Mouse (Mus musculus): ENCODE measurements around the gene Gm13279.
A peak's percentile ranks its signal among the peaks of the same experiment; 100 is the strongest.
"Not testable (repeated sequence)": the region's sequence is repeated elsewhere in the genome, so short reads cannot be mapped to it uniquely, and the experiment has no call there.

The Gm13279 gene

GRCm38 (mm10) chr4:88799365-88799764 lies 2.2 kb downstream of the Gm13279 start, which contains the start of gene Gm13285:
TSS of gene Gm13285 (plus strand) at chr4:88799665.
- DNase-seq, result not testable (repeated sequence)

DNA sequence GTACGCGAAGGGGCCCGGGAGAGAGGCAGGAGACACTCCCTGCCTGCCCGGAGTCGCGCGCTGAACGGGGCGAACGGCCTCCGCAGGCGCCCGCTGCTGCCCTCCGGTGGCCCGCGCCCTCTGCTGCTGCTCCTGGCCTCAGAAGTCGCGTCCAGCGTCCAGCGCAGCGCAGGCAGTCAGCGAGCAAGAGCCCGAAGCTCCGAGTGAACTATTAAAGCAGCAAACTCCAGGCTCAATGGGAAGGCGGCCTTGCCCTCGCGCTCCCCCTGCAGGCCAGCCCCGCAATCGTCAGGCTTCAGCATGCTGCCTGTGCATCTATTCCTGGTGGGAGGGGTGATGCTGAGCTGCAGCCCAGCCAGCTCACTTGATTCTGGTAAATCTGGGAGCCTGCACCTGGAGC lies 5.8 kb downstream of the Gm13279 start, which contains the start of gene Gm13287:
Gene Gm13287 (plus strand): TSS at position 301 of the 400 bp plus-strand sequence.
- DNase-seq, result not testable (repeated sequence)

DNA sequence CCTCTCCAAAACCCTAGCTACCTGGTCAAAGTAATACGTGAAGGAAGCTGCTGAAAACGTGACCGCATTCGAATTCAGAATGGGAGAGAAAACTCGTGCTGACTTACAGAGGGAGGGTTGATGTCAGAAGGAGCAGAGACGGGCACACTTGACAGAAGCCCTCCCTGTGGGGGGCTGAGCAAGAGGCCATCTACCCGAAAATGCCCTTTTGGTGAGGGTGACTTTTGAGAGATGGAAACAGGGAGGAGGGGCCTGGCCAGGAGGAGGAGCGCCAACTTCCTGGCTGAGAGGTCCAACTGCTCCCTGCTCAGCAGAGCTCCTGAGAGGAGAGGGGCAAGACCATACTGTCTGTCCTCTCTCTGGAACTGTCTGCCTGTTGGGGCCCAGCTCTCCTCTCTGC lies 8.0 kb downstream of the Gm13279 start, which contains the start of gene Gm13288:
Gene Gm13288 (plus strand): TSS at position 301 of the 400 bp plus-strand sequence.
- not testable (repeated sequence) for DNase-seq

- DNase-seq, result peak; percentile 39
Measured at GRCm38 (mm10) chr4:88805761-88806160, 8.6 kb downstream of the Gm13279 start.

DNA sequence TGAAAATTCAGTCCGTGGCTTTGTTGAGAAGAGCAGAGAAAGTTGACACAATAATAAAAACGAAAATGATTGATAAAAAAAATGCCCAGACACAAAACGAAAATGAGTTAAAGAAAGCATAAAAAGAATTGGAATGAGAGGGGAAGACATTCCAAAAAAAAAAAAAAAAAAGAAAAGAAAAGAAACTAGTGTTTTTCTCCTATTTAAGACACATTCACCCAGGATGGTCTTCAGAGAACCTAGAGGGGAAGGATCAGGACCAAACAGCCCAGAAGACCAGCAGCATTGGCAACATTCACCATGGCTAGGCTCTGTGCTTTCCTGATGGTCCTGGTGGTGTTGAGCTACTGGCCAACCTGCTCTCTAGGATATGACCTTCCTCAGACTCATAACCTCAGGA lies 18.7 kb downstream of the Gm13279 start, which contains the start of gene Ifna7:
Gene Ifna7 (plus strand): TSS at position 301 of the 400 bp plus-strand sequence.
- no peak for DNase-seq

DNA sequence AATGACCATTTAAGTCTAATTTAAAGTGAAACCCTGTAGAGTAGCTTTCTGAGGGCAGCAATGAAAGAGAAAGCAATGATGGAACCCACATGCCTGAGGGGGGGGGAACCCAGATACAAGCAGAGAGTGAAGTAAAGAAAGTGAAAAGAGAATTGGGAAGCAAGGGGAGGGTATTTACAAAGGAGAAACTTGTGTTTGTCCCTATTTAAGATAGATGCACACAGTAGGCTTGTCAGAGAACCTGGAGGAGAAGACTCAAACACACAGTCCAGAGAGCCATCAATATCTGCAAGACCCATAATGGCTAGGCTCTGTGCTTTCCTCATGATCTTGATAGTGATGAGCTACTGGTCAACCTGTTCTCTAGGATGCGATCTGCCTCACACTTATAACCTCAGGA lies 22.5 kb downstream of the Gm13279 start, which contains the start of gene Ifna11:
Gene Ifna11 (plus strand): TSS at position 301 of the 400 bp plus-strand sequence.
- DNase-seq, result no peak

DNA sequence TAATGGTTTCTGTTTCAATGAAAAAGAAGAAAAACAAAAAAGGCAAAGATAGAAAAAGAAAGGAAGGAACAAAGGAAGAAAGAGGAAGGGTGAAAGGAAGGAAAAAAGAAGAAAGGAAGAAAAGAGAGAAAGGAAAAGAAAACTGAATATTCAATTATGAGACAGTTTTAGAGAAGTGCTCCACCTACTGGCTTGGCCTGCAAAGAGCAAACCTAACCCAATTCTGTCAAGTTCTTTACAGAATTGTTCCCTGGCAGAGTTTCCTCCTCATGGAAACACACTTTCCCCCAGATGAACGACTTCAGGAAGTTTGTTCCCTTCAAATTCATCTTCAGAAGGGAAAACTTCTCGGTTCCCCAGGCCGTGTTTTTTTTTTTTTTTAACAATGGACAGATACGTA lies 25.8 kb downstream of the Gm13279 start:
- no peak for DNase-seq

DNA sequence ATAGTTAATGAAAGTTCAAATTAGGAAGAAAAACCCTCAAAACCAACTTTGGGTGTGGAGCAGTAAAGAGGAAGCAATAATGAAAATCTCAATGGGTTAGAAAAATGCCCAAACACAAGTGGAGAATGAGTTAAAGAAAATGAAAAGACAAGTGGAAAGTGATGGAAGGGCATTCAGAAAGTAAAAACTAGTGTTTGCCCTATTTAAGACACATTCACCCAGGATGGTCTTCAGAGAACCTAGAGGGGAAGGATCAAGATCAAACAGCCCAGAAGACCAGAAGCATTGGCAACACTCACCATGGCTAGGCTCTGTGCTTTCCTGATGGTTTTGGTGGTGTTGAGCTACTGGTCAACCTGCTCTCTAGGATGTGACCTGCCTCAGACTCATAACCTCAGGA lies 29.9 kb downstream of the Gm13279 start, which contains the start of gene Ifna6:
Gene Ifna6 (plus strand): TSS at position 301 of the 400 bp plus-strand sequence.
- DNase-seq, result not testable (repeated sequence)

DNA sequence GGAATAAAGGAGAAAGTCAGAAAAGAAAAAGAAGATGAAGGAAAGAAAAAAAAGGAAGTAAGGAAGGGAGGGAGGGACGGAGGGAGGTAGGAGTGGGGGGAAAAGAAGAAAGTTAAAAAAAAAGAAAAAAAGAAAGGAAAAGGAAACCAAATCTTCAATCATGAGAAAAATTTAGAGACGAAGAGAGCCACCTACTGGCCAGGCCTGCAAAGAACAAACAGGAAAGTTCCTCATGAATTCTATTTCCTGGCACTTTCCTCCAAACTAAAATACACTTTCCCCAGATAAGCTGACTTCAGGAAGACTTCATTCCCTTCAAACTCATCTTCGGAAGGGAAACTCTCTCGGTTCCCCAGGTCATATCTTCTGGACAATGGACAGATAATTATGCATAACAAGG lies 33.3 kb downstream of the Gm13279 start:
- DNase-seq, result no peak

- DNase-seq, result not testable (repeated sequence)
Measured at GRCm38 (mm10) chr4:88835225-88835624, 38.0 kb downstream of the Gm13279 start, which contains the start of gene Ifna5. TSS of gene Ifna5 (plus strand) at chr4:88835525.

DNA sequence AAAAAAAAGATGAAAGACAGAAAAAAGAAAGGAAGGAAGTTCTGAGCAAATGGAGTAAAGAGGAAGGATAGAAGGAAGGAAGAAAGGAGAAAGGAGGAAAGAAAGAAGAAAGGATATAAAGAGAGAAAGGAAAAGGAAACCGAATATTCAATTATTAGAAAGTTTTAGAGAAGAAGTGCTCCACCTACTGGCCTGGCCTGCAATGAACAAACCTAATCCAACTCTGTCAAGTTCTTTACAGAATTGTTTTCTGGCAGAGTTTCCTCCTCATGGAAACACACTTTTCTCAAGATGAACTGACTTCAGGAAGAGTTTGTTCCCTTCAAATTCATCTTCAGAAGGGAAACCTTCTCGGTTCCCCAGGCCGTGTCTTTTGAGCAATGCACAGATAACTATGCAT lies 41.6 kb downstream of the Gm13279 start:
- DNase-seq, result no peak

DNA sequence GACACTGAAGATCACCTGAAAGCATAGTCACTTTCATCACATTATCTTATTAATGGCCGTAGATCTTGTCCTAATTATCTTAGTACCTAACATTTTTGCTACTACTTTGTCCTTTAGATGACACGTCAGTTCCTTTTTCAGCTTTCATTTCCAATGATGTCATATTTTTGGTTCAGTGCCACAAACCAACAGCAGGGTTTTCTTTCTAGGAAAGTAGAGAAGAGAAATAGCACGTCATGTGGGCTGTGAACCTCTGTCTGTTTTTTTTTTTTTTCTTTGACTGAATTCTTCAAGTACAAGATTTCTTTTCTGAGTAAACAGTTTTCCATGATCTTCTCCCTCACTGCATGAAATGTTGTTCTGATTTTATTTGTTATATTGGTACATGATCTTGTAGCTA lies 42.9 kb downstream of the Gm13279 start:
- DNase-seq, result no peak

DNA sequence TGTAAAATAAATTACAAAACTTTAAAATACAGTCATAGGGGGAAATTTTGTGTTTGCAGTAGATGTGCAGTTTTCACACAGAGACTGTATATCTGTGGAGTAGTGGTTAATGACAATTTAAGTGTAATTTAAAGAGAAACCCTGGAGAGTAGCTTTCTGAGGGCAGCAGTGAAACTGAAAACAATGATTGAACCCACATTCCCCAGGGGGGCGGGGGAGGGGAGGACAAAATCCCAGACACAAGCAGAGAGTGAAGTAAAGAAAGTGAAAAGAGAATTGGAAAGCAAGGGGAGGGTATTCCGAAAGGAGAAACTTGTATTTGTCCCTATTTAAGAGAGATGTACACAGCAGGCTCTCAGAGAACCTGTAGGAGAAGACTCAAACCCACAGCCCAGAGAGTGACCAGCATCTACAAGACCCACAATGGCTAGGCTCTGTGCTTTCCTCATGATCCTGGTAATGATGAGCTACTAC lies 44.3 kb downstream of the Gm13279 start, which contains the start of gene Ifna4:
Gene Ifna4 (plus strand): TSS at position 424 of the 474 bp plus-strand sequence.
- DNase-seq, result no peak

- DNase-seq, result no peak
Measured at GRCm38 (mm10) chr4:88845334-88845733, 48.1 kb downstream of the Gm13279 start.

Data from cerebellum, adult 11-12 months (tissue).